Mouse (Mus musculus) small intestine, adult 2 months (tissue): ENCODE data around the gene Raf1. TPM values are rescaled to one million over a fixed set of nuclear protein-coding genes. Genes with fewer than 3 reads are reported as not detected.

ENCODE experiments used
- H3K27ac ChIP-seq: fragments of 200-500 bp; 2 replicates; pipeline ENCODE4 v1.5.1; 2012; ENCODE audit warnings: low read depth, low read length, control low read depth, inconsistent platforms; ENCODE audit not compliant: insufficient read depth
- H3K27me3 ChIP-seq: fragments of 200-500 bp; 2 replicates; pipeline ENCODE4 v1.6.1; 2012; ENCODE audit warnings: mild to moderate bottlenecking, moderate library complexity, low read length, inconsistent platforms; ENCODE audit not compliant: control insufficient read depth, insufficient read depth
- H3K36me3 ChIP-seq: fragments of 200-500 bp; 2 replicates; pipeline ENCODE4 v1.6.1; 2012; ENCODE audit warnings: mild to moderate bottlenecking, low read length, control low read depth, inconsistent platforms; ENCODE audit not compliant: control insufficient read depth, insufficient read depth
- H3K4me1 ChIP-seq: fragments of 200-500 bp; 2 replicates; pipeline ENCODE4 v1.6.1; 2012; ENCODE audit warnings: low read length, inconsistent platforms, mixed read lengths; ENCODE audit not compliant: control insufficient read depth, insufficient read depth, insufficient read length
- H3K4me3 ChIP-seq: fragments of 200-500 bp; 2 replicates; pipeline ENCODE4 v1.5.1; 2012; ENCODE audit warnings: low read depth, mild to moderate bottlenecking, control low read depth, inconsistent platforms, low read length, moderate library complexity
- CTCF ChIP-seq: fragments of 200-500 bp; IDR thresholded peaks from 2 replicates; pipeline ENCODE4 v1.5.1; 2012; ENCODE audit warnings: low read depth, mild to moderate bottlenecking, control low read depth, inconsistent platforms, low read length, moderate library complexity, mixed read lengths; ENCODE audit not compliant: insufficient replicate concordance, insufficient read length; ENCODE audit errors: extremely low read depth
- POLR2A ChIP-seq: fragments of 200-500 bp; IDR thresholded peaks from 2 replicates; pipeline ENCODE4 v1.6.1; 2012; ENCODE audit warnings: low read depth, mild to moderate bottlenecking, control low read depth, inconsistent platforms, low read length, moderate library complexity
- WGBS: fragments of 180-500 bp; shearing (Covaris S2); methylation state at CpG from one replicate; pipeline ENCODE4 v1.1.7; 2018; 5-methylcytosine and 5-hydroxymethylcytosine counted together
- polyA plus RNA-seq: library from polyadenylated mRNA; depleted of rRNA; stranded (reverse); fragments of >200 nt; gene quantifications from 2 replicates; pipeline ENCODE4 v1.2.3, GENCODE M21; 2012

Gene Raf1
- polyA plus RNA-seq, 1 experiment = 81.6 TPM

DNA sequence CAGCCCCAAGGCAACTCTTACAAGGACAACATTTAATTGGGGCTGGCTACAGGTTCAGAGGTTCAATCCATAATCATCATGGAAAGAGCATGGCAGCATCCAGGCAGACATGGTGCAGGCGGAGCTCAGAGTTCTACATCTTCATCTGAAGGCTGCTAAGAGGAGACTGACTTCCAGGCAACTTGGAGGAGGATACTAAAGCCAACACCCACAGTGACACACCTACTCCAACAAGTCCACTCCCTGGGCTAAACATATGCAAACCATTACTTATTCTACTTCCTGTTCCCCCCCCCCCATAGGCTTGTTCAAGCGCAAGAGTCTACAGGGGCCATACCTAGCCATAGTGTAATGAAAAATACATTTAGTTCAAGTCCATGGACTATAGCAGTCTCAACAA, 7.8 kb upstream of the Raf1 start:
- WGBS = 91% methylated on average over 2 of the region's 2 CpGs
- peaks cover 2% of the 10 kb centered on the region; the same call in 1 of the 2 replicates for H3K4me1 ChIP-seq
- no peak overlapping the region for H3K27ac ChIP-seq
- TF ChIP-seq POLR2A (no peak), CTCF (no peak)
- no peak overlapping the region for H3K4me3 ChIP-seq
- no peaks in the 10 kb centered on the region for H3K36me3 ChIP-seq
- no peaks in the 10 kb centered on the region for H3K27me3 ChIP-seq

DNA sequence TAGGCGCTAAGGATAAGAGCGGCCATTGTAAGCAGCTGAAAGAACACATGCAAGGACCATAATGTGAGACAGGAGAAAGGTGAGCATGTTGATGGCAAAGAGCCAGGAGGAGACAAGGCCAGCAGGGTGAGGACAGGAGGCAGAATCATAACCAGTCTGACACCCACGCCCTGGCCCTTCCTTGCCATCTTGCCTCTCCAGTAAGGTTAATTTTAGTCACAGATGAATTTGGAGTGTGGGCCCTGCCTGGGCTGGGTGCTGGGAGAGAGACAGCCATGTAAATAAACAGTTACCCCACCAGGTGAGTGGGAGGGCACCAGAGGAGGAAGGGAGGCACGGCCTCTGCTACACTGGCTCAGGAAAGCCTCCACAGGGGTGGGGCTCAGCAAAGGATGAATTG, 4.6 kb upstream of the Raf1 start:
- WGBS = 77% methylated on average over 4 of the region's 4 CpGs
- TF ChIP-seq CTCF = no peak
- no peak for TF ChIP-seq POLR2A
- Histone ChIP-seq H3K27ac (no peak overlapping the region), H3K4me1 (peaks cover 2% of the 10 kb centered on the region; the same call in 1 of the 2 replicates), H3K36me3 (no peaks in the 10 kb centered on the region), H3K4me3 (no peak overlapping the region), H3K27me3 (no peaks in the 10 kb centered on the region)

DNA sequence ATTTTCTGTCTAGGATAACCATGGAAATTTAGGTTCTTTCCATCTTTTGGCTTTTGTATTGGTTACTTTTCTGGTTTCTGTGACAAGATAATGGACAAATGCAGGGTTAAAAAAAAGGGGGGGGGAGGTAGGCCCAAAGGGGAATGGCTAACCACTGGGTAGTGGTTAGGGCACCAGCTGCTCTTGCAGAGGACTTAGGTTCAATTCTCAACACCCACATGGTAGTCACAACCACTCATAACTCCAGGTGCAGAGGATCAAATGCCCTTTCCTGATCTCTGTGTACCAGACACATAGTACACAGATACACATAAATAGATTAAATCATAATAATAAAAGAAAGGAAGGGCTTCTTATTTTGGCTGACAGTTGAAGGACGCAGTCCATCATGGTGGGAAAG, 1.6 kb upstream of the Raf1 start:
- TF ChIP-seq POLR2A (no peak), CTCF (no peak)

GRCm38 (mm10) chr6:115677441-115677840, 1.0 kb upstream of the Raf1 start:
- 85% methylated on average over 7 of the region's 7 CpGs for WGBS
- Histone ChIP-seq H3K27ac (peak overlapping the region; percentile 52; the same call in 1 of the 2 replicates), H3K36me3 (no peaks in the 10 kb centered on the region), H3K4me3 (no peak overlapping the region; the same call in 1 of the 2 replicates), H3K4me1 (no peaks in the 10 kb centered on the region), H3K27me3 (no peaks in the 10 kb centered on the region)
- TF ChIP-seq CTCF (no peak), POLR2A (no peak)

More for the DNA sequence above, 1.6 kb upstream of the Raf1 start:
- H3K27me3 ChIP-seq = no peaks in the 10 kb centered on the region
- H3K27ac ChIP-seq = no peak overlapping the region
- no peaks in the 10 kb centered on the region for H3K4me1 ChIP-seq
- 100% methylated on average over 1 of the region's 1 CpGs for WGBS
- no peaks in the 10 kb centered on the region for H3K36me3 ChIP-seq
- no peak overlapping the region for H3K4me3 ChIP-seq

GRCm38 (mm10) chr6:115675508-115676336, 713 bp downstream of the Raf1 start:
- Histone ChIP-seq H3K27ac (peak overlapping the region; percentile 85), H3K36me3 (no peaks in the 10 kb centered on the region), H3K4me3 (peak overlapping the region; percentile 68), H3K4me1 (no peaks in the 10 kb centered on the region; the same call in 1 of the 2 replicates), H3K27me3 (no peaks in the 10 kb centered on the region)
- WGBS = under 1% methylated on average over 53 of the region's 53 CpGs
- peak; percentile 54; the same call in 1 of the 2 replicates for TF ChIP-seq POLR2A
- 0 out of 2 replicates have a peak, but pooled peaks have one; percentile 3 for TF ChIP-seq CTCF

- H3K36me3 ChIP-seq = no peaks in the 10 kb centered on the region
- H3K4me3 ChIP-seq = peak overlapping the region; percentile 68
- H3K4me1 ChIP-seq = no peaks in the 10 kb centered on the region; the same call in 1 of the 2 replicates
- H3K27me3 ChIP-seq = no peaks in the 10 kb centered on the region
- peak overlapping the region; percentile 85 for H3K27ac ChIP-seq
- WGBS = under 1% methylated on average over 13 of the region's 13 CpGs
- TF ChIP-seq POLR2A (no peak), CTCF (no peak)
Measured at GRCm38 (mm10) chr6:115675166-115675507, 1.3 kb downstream of the Raf1 start.

DNA sequence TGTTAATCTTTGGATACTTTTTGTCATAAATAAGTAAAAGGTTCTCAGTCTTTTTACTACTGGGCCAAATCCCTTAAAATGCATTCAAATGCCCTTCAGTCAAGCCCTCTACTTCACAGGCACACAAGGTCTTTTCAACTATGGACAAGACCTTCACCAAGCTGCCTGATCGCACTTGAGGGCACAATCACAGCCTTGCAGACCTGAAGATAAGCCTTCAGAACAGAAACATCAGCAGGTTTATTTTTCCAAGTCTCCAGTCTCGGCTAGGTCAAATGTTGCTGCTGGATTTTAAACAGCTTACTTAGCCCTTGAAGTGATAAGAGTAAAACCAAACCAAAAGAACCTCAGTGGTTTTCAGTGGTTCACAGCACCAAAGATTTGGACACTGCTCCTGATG, 2.1 kb downstream of the Raf1 start:
- Histone ChIP-seq H3K27ac (no peak overlapping the region), H3K4me1 (peaks cover under 1% of the 10 kb centered on the region; the same call in 1 of the 2 replicates), H3K4me3 (no peak overlapping the region; the same call in 1 of the 2 replicates), H3K36me3 (no peaks in the 10 kb centered on the region), H3K27me3 (no peaks in the 10 kb centered on the region)
- WGBS = 13% methylated on average over 2 of the region's 2 CpGs
- TF ChIP-seq CTCF (no peak), POLR2A (no peak)
